Mouse (Mus musculus) midbrain, embryonic 10.5 days (tissue): ENCODE measurements at regions not wholly inside any gene's neighbourhood (a gene's known extent, or its start where the extent isn't known, plus 50 kb on each side); places are given as distances from the start of the nearest gene placed in this dataset.

Experiments used
- DNase-seq: peaks from one replicate; pipeline ENCODE4 v3.0.0-alpha.2; 2017; ENCODE audit warnings: low spot score
- H3K27ac ChIP-seq: fragments of 300-500 bp; sonication (generic); replicated peaks from 2 replicates; pipeline ENCODE4 v1.5.1; 2016; ENCODE audit warnings: mild to moderate bottlenecking
- H3K27me3 ChIP-seq: fragments of 300-500 bp; sonication (generic); 2 replicates; pipeline ENCODE4 v1.6.1; 2016; ENCODE audit warnings: low read depth, mild to moderate bottlenecking; ENCODE audit not compliant: poor library complexity, severe bottlenecking
- H3K36me3 ChIP-seq: fragments of 300-500 bp; sonication (generic); 2 replicates; pipeline ENCODE4 v1.6.1; 2016; ENCODE audit warnings: mild to moderate bottlenecking, moderate library complexity
- H3K4me1 ChIP-seq: fragments of 300-500 bp; sonication (generic); 2 replicates; pipeline ENCODE4 v1.6.1; 2016
- H3K4me3 ChIP-seq: fragments of 300-500 bp; sonication (generic); 2 replicates; pipeline ENCODE4 v1.5.1; 2016; ENCODE audit warnings: mild to moderate bottlenecking, moderate library complexity
- H3K9me3 ChIP-seq: fragments of 300-500 bp; sonication (generic); replicated peaks from 2 replicates; pipeline ENCODE4 v1.6.1; 2016; ENCODE audit warnings: mild to moderate bottlenecking
- WGBS: fragments of 180-500 bp; shearing (Covaris S2); methylation state at CpG from one replicate; pipeline ENCODE4 v1.1.7; 2016; 5-methylcytosine and 5-hydroxymethylcytosine counted together

DNA sequence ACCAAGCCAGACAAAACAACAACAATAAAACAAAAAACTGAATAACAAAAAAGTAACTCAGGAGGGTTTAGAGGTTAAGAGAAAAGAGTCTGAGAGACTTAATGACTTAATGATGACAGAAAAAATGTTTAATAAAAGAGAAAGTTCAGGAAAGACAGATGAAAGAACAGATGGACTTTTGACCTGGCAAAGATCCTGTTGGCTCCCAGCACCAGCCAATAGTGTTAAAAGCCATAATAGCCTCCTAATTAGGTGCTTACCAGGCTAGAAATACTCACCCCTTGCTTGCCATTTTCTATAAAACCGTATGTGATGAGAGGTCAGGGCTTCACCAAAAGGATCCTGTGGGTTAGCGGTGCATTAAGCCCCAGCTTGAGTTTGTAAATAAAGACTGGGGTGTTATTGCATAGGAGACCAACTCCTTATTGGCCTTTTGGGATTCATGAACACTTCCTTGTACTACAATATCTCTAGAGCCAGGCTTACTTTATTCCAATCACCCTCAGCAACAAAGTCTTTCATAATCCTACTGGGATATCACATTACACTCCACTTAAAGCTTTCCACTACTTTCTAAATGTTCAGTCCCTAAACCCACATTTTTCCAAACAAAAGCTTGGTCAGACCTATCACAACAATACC, 282.1 kb upstream of the Rasa1 start:
- no peaks in the 10 kb centered on the region for H3K9me3 ChIP-seq
- no peak overlapping the region for H3K4me3 ChIP-seq
- no peaks in the 10 kb centered on the region for H3K27me3 ChIP-seq
- WGBS, result 71% methylated on average over 2 of the region's 2 CpGs
- H3K27ac ChIP-seq, result no peak overlapping the region
- H3K36me3 ChIP-seq, result no peaks in the 10 kb centered on the region
- no peaks in the 10 kb centered on the region for H3K4me1 ChIP-seq
- no peak for DNase-seq

DNA sequence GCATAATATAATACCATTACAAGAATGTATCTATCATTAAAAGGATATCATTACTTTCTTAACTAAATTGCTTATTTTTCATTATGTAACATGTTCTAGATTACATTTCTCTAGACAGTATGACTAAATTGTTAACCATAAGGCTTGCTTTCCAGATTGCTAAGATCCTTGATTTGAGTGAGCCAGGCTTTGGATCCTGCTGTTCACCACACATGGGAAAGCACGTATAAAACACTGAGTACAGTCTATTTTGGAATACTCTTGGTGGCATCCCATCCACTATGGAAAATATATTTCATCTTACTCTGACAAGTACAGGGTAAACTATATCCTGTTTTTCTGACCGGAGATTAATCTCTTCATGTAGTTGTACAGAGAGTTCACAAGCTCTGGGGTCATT, 268.9 kb upstream of the Rasa1 start:
- WGBS, result 91% methylated on average over 2 of the region's 2 CpGs
- DNase-seq, result no peak
- Histone ChIP-seq H3K4me3 (no peak overlapping the region), H3K4me1 (no peaks in the 10 kb centered on the region), H3K36me3 (no peaks in the 10 kb centered on the region), H3K27me3 (no peaks in the 10 kb centered on the region), H3K9me3 (no peaks in the 10 kb centered on the region), H3K27ac (no peak overlapping the region)

DNA sequence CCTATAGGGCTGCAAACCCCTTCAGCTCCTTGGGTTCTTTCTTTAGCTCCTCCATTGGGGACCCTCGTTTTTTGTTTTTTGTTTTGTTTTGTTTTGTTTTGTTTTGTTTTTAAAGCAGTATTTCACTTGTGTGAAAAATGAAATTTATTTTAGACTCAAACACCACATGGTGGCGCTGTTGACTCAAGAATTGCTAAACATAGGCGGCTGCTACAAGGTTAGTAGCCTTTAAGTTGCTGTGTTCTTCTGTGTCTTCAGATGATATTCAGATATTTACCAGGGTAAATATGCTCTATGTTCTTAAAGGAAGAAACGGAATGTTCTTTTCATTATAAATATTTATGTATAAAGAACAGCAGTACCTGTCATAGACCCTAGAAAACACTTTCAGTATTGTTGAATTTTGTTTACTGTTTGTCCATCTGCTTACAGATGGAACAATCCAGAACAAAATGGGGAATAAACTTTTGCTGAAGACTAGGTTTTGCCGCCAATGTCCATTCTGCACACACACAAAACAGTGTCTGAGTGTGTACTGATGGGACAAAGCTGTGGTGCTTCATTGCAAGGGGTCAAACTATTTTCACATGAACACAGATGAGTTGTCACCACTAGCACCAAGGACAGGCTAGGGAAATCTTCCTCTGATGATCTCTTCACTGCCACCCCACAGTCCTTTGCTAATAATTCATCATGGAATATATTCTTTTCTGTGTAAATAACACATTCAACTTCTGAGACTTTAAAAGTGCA, 267.3 kb upstream of the Rasa1 start:
- WGBS, result 12% methylated on average over 5 of the region's 5 CpGs
- peak; percentile 20 for DNase-seq

DNA sequence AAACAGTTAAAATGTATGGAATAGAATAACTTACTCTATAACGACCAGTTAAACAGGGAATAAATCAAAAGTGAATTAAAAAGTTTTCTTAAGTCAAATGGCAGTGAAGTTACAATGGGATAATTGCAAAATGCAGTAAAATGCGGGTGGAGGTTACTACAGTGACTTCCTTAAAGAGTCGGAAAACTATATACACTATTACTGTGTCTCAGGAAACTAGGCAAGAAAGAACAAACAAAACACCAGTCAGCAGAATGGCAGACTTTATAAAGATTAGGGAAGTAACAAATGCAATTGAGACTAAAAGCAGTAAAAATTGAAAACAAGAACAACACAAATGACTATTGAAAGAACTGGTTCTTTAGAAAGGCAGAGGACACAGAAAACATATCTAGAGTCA, 264.1 kb upstream of the Rasa1 start:
- 90% methylated on average over 3 of the region's 3 CpGs for WGBS
- Histone ChIP-seq H3K4me1 (no peaks in the 10 kb centered on the region), H3K27ac (no peak overlapping the region), H3K36me3 (no peaks in the 10 kb centered on the region), H3K4me3 (no peak overlapping the region), H3K9me3 (no peaks in the 10 kb centered on the region; the same call in 1 of the 2 replicates), H3K27me3 (no peaks in the 10 kb centered on the region)
- DNase-seq, result no peak

More for the DNA sequence above, 267.3 kb upstream of the Rasa1 start:
- Histone ChIP-seq H3K9me3 (no peaks in the 10 kb centered on the region), H3K27ac (no peak overlapping the region), H3K4me1 (no peaks in the 10 kb centered on the region), H3K27me3 (no peaks in the 10 kb centered on the region), H3K4me3 (no peak overlapping the region), H3K36me3 (no peaks in the 10 kb centered on the region)

DNA sequence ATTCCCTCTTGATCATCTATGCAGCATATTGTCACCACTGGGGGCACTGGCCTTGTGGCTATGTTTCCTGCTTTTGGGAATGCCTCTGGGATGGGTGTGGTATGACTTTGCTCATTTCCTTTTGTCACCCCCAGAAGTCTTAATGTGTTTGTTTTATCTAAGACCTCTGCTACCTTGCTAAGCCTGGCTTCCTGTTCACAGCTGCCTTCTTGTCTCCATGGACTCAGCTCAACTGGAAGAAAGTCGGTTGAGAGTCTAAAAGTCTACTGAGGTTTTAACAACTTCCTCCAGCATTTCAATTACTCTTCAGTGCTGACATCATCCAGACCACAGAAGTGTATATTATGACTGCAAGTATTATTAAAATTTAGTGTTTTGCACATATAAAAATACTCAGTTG, 220.7 kb upstream of the Rasa1 start:
- H3K36me3 ChIP-seq, result no peaks in the 10 kb centered on the region
- DNase-seq, result no peak
- no peak overlapping the region for H3K27ac ChIP-seq
- no peak overlapping the region for H3K4me3 ChIP-seq
- WGBS, result 78% methylated on average over 1 of the region's 1 CpGs
- H3K27me3 ChIP-seq, result no peaks in the 10 kb centered on the region
- peaks cover 5% of the 10 kb centered on the region; the same call in 1 of the 2 replicates for H3K4me1 ChIP-seq
- no peaks in the 10 kb centered on the region for H3K9me3 ChIP-seq

DNA sequence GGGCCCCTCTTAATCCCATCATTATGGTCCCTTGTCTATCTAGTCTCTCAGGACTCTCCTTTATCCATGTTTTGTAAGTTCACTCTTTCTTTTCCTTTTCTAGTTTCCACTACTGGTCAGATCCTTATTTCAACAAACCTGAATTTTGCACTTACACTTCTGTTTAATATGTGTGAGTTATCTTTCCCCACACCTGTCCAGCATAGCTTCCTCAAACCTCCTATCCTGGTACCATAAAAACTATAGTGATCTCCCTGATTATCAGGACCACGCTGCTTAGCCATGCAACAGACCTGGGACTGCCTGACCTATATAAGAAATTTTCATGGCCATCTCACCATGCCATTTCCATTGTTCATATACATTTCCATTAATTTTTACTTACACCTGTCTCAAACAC, 219.6 kb upstream of the Rasa1 start:
- DNase-seq, result no peak
- Histone ChIP-seq H3K9me3 (no peaks in the 10 kb centered on the region), H3K27me3 (no peaks in the 10 kb centered on the region), H3K4me3 (no peak overlapping the region), H3K27ac (no peak overlapping the region), H3K4me1 (peaks cover 10% of the 10 kb centered on the region), H3K36me3 (no peaks in the 10 kb centered on the region)
- WGBS, result 88% methylated on average over 1 of the region's 1 CpGs

DNA sequence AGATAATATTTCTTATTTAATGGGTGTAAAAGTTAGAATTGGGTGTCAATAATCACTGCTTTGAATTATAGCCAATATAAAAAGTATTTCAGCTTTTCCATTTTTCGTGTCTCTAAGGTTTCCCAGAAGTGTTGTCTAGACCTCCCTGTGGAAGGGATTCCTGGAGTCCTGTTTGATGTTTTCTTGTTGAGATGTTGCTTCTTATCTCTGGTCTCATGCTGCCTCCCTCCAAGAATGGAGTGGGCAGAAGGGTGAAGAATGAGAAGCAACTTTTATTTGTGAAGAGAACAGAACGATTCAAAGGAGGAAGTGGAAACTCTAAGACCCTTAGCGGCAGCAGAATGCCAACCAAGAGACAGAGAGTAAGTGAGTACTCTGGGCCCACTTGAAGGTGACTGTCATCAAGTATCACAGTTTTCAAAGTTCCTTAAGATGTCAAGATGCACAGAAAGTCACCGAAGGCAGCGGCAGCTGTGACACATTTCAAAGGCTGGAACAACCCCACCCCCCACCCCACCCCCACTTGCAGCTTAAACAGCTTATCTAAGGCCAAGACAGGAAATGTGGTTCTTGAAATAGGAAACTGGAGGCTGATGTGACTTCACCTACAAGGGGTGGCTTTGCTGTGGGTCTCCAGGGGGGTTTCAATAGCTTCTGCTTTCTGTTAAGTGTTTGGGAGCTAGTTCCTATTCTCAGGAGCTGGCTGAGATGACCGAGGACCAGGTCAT, 218.6 kb upstream of the Rasa1 start:
- Histone ChIP-seq H3K36me3 (no peaks in the 10 kb centered on the region), H3K4me3 (no peak overlapping the region), H3K27ac (no peak overlapping the region), H3K9me3 (no peaks in the 10 kb centered on the region), H3K27me3 (no peaks in the 10 kb centered on the region), H3K4me1 (peaks cover 13% of the 10 kb centered on the region)
- no peak for DNase-seq
- 67% methylated on average over 6 of the region's 6 CpGs for WGBS

DNA sequence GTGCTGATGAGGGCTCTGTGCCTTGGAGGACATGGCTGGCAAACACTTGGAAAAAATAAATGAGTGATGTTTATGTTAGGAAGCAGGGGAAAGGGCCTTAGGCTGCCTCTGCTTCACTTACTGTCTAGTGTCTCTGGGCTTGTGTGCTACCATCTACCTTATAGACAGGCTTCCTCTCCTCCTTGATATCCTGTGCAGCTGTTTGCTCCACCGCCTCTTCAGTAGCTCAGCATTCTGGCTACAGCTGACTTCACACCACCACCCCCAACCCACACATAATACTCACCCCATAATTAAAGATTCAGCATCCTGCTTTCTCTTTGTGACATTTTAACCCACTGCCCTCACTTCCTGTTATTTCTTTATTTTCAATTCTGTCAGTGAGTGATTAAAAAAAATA, 217.9 kb upstream of the Rasa1 start:
- no peaks in the 10 kb centered on the region for H3K36me3 ChIP-seq
- no peaks in the 10 kb centered on the region for H3K27me3 ChIP-seq
- no peaks in the 10 kb centered on the region for H3K9me3 ChIP-seq
- H3K4me1 ChIP-seq, result peaks cover 13% of the 10 kb centered on the region
- 61% methylated on average over 1 of the region's 1 CpGs for WGBS
- DNase-seq, result no peak
- H3K27ac ChIP-seq, result no peak overlapping the region
- H3K4me3 ChIP-seq, result no peak overlapping the region

DNA sequence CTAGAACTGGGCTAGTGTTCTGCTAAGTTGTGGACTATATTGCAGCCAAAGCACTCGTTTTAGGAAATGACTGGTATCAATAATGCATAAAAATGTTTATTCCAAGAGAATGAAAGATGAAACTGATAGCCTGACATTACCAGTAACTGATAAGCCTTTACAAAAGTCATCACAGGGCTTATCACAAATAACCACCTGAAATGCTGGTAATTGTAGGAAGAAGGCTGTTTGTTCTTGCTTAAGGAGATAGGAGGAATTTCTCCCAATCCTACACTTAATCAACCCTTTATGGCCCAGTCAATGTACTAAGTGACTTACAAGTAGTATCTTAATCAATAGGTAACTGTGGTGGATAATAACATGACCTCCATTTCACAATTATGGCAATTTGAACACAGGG, 217.1 kb upstream of the Rasa1 start:
- Histone ChIP-seq H3K27me3 (no peaks in the 10 kb centered on the region), H3K27ac (no peak overlapping the region), H3K4me3 (no peak overlapping the region), H3K9me3 (no peaks in the 10 kb centered on the region), H3K4me1 (peaks cover 13% of the 10 kb centered on the region), H3K36me3 (no peaks in the 10 kb centered on the region)
- DNase-seq, result no peak
- 80% methylated on average over 1 of the region's 1 CpGs for WGBS

DNA sequence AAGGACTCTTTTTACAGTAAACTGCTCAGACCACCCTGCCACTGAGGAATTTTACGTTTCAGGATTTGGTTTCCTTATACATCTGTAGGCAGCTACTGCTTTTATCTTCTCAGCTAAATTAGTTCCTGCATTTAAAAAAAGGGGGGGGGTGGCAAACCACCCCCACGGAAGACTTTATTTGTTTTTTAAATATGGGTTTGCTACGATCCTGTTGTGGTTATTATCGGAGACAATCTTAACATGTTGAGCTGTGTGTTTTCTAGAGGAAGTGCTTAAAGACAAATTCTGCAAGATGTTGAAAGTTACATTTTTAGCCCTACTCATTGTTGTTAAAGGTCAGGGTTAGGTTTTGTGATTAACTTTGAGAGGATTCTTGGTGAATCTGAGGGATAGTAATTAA, 216.1 kb upstream of the Rasa1 start:
- no peak for DNase-seq
- no peaks in the 10 kb centered on the region for H3K27me3 ChIP-seq
- no peaks in the 10 kb centered on the region for H3K9me3 ChIP-seq
- H3K36me3 ChIP-seq, result no peaks in the 10 kb centered on the region
- H3K4me3 ChIP-seq, result no peak overlapping the region
- H3K27ac ChIP-seq, result no peak overlapping the region
- WGBS, result 87% methylated on average over 4 of the region's 4 CpGs
- peaks cover 13% of the 10 kb centered on the region for H3K4me1 ChIP-seq

DNA sequence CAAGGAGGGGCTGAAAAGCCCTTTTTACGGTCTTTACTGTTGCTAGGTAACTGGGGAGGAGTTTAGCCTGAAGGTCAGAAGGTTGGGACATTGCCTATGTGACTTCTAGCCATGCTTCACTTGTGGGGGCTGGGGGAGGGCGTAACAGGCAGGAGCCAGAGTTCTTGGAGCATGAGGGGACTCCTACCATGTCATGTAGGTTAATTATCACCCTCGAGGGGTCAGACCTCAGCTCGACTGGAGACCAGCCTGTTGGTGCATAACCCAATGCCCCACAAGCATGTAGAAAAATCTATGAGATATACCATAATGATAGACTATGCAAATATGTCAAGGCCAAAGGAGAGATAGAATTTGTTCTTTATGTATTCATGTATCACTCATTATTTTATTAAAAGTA, 215.1 kb upstream of the Rasa1 start:
- H3K4me1 ChIP-seq, result peaks cover 13% of the 10 kb centered on the region
- no peaks in the 10 kb centered on the region for H3K27me3 ChIP-seq
- H3K36me3 ChIP-seq, result no peaks in the 10 kb centered on the region
- DNase-seq, result no peak
- H3K27ac ChIP-seq, result no peak overlapping the region
- WGBS, result 42% methylated on average over 4 of the region's 4 CpGs
- no peaks in the 10 kb centered on the region for H3K9me3 ChIP-seq
- H3K4me3 ChIP-seq, result no peak overlapping the region

DNA sequence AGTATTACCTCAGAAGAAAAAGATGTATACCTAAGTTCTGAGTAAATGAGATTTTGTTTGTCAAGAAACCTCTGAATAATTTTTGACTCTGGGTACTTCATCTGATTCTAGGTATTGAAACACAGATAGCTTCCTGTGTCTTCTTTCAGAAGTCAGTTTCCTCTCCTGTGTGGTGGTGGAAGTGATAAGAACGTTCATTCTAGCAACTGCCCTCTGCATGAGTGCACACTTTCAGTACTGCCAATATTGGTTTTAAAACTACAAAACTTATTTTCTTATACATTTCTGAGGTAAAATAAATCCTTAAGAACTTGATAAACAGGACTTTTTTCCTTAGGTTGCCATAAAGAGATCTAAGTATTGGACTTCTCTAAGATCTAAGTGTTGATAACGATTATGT, 209.8 kb upstream of the Rasa1 start:
- Histone ChIP-seq H3K27me3 (no peaks in the 10 kb centered on the region), H3K4me3 (no peak overlapping the region), H3K9me3 (no peaks in the 10 kb centered on the region), H3K27ac (no peak overlapping the region), H3K36me3 (no peaks in the 10 kb centered on the region), H3K4me1 (peaks cover 4% of the 10 kb centered on the region; the same call in 1 of the 2 replicates)
- DNase-seq, result no peak
- WGBS, result 87% methylated on average over 2 of the region's 2 CpGs

DNA sequence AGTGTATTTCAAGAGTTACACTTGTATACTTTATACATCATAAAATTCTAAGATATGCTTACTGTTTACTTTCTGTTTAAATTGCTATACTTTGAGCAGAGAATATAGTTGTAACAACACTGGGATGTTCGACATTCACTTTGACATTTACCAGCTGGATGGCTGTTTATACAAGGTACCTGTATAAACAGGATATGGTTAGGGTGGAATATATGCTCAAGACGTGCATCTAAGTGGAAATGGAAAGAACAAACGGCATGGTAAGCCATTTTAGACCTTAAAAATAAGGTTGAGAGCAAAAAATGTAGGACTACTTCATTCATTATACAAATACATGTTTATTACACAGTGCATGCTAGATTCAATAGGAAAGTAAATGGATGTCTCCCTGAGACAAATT, 195.9 kb upstream of the Rasa1 start:
- Histone ChIP-seq H3K36me3 (no peaks in the 10 kb centered on the region), H3K4me1 (no peaks in the 10 kb centered on the region), H3K27ac (no peak overlapping the region), H3K9me3 (no peaks in the 10 kb centered on the region), H3K4me3 (no peak overlapping the region), H3K27me3 (no peaks in the 10 kb centered on the region)
- WGBS, result 83% methylated on average over 3 of the region's 3 CpGs
- no peak for DNase-seq
